Mouse (Mus musculus) erythroblast, embryonic 14.5 days (primary cell): Measurements from ENCODE around the gene Chst15. TPM values are rescaled to one million over a fixed set of nuclear protein-coding genes. Genes with fewer than 3 reads are reported as not detected.

Experiments used
- H3K27me3 ChIP-seq: 2 replicates; pipeline ENCODE4 v1.6.1; 2012; ENCODE audit warnings: inconsistent platforms; ENCODE audit not compliant: control insufficient read depth
- H3K36me3 ChIP-seq: 2 replicates; pipeline ENCODE4 v1.6.1; 2012; ENCODE audit warnings: mild to moderate bottlenecking, inconsistent platforms; ENCODE audit not compliant: control insufficient read depth
- H3K4me1 ChIP-seq: 2 replicates; pipeline ENCODE4 v1.6.1; 2012; ENCODE audit warnings: inconsistent platforms; ENCODE audit not compliant: control insufficient read depth
- H3K4me3 ChIP-seq: replicated peaks from 2 replicates; pipeline ENCODE3; 2012; ENCODE audit warnings: moderate library complexity, mild to moderate bottlenecking, inconsistent platforms
- H3K9me3 ChIP-seq: 2 replicates; pipeline ENCODE4 v1.6.1; 2012; ENCODE audit warnings: low read length, inconsistent platforms, mixed read lengths; ENCODE audit not compliant: control insufficient read depth
- GATA1 ChIP-seq: IDR thresholded peaks from 2 replicates; pipeline ENCODE4 v1.6.1; 2012; ENCODE audit warnings: low read length, inconsistent platforms, mixed read lengths
- TAL1 ChIP-seq: IDR thresholded peaks from 3 replicates; pipeline ENCODE4 v1.6.1; 2012; ENCODE audit warnings: low read length, inconsistent platforms, mixed read lengths
- polyA plus RNA-seq: library from polyadenylated mRNA; stranded (reverse); fragments of >175 nt; gene quantifications from 2 replicates; pipeline ENCODE4 v1.2.3, GENCODE M21; 2012

Chst15 gene
- polyA plus RNA-seq, 1 experiment, result 0.05 TPM

- no peaks in the 10 kb centered on the region for H3K36me3 ChIP-seq
- H3K27me3 ChIP-seq, result no peaks in the 10 kb centered on the region
- no peaks in the 10 kb centered on the region for H3K4me1 ChIP-seq
- no peaks in the 10 kb centered on the region for H3K9me3 ChIP-seq
- TF ChIP-seq GATA1 (no peak), TAL1 (no peak)
- H3K4me3 ChIP-seq, result no peak overlapping the region
Observed at GRCm38 (mm10) chr7:132276287-132276686, 40.7 kb downstream of the Chst15 start.

GRCm38 (mm10) chr7:132273741-132274513, 43.1 kb downstream of the Chst15 start:
- Histone ChIP-seq H3K27me3 (no peaks in the 10 kb centered on the region), H3K9me3 (no peaks in the 10 kb centered on the region), H3K4me3 (no peak overlapping the region), H3K4me1 (no peaks in the 10 kb centered on the region), H3K36me3 (no peaks in the 10 kb centered on the region)
- TF ChIP-seq GATA1 (no peak), TAL1 (no peak)

GRCm38 (mm10) chr7:132272984-132273383, 44.0 kb downstream of the Chst15 start:
- TF ChIP-seq TAL1, result no peak

GRCm38 (mm10) chr7:132270364-132270763, 46.7 kb downstream of the Chst15 start:
- no peaks in the 10 kb centered on the region for H3K4me1 ChIP-seq
- H3K4me3 ChIP-seq, result no peak overlapping the region
- TF ChIP-seq TAL1 (no peak), GATA1 (no peak)
- H3K27me3 ChIP-seq, result no peaks in the 10 kb centered on the region
- H3K36me3 ChIP-seq, result no peaks in the 10 kb centered on the region
- H3K9me3 ChIP-seq, result no peaks in the 10 kb centered on the region

More at GRCm38 (mm10) chr7:132272984-132273383, 44.0 kb downstream of the Chst15 start:
- H3K36me3 ChIP-seq, result no peaks in the 10 kb centered on the region
- H3K4me3 ChIP-seq, result no peak overlapping the region
- H3K27me3 ChIP-seq, result no peaks in the 10 kb centered on the region
- no peaks in the 10 kb centered on the region for H3K9me3 ChIP-seq
- H3K4me1 ChIP-seq, result no peaks in the 10 kb centered on the region

- Histone ChIP-seq H3K27me3 (no peaks in the 10 kb centered on the region), H3K36me3 (no peaks in the 10 kb centered on the region), H3K4me1 (peaks cover 1% of the 10 kb centered on the region), H3K4me3 (no peak overlapping the region), H3K9me3 (no peaks in the 10 kb centered on the region)
- no peak for TF ChIP-seq GATA1
Observed at GRCm38 (mm10) chr7:132269661-132270060, 47.4 kb downstream of the Chst15 start.

- Histone ChIP-seq H3K36me3 (no peaks in the 10 kb centered on the region), H3K4me1 (peaks cover 18% of the 10 kb centered on the region), H3K27me3 (no peaks in the 10 kb centered on the region), H3K4me3 (no peak overlapping the region), H3K9me3 (no peaks in the 10 kb centered on the region)
- TF ChIP-seq GATA1 (no peak), TAL1 (no peak)
Observed at GRCm38 (mm10) chr7:132267721-132268498, 49.1 kb downstream of the Chst15 start.

- Histone ChIP-seq H3K4me1 (peaks cover 47% of the 10 kb centered on the region), H3K4me3 (no peak overlapping the region), H3K36me3 (peaks cover 7% of the 10 kb centered on the region), H3K27me3 (no peaks in the 10 kb centered on the region), H3K9me3 (no peaks in the 10 kb centered on the region)
- TF ChIP-seq GATA1 (no peak), TAL1 (no peak)
Observed at GRCm38 (mm10) chr7:132264763-132265162, 52.3 kb downstream of the Chst15 start.

GRCm38 (mm10) chr7:132263186-132263585, 53.8 kb downstream of the Chst15 start:
- H3K27me3 ChIP-seq, result no peaks in the 10 kb centered on the region
- H3K4me3 ChIP-seq, result no peak overlapping the region
- H3K36me3 ChIP-seq, result peaks cover 7% of the 10 kb centered on the region
- H3K9me3 ChIP-seq, result no peaks in the 10 kb centered on the region
- no peak for TF ChIP-seq GATA1
- no peak for TF ChIP-seq TAL1
- H3K4me1 ChIP-seq, result peaks cover 55% of the 10 kb centered on the region

- TF ChIP-seq GATA1 (no peak), TAL1 (no peak)
- H3K9me3 ChIP-seq, result no peaks in the 10 kb centered on the region
- peak overlapping the region; percentile 57 for H3K4me3 ChIP-seq
- no peaks in the 10 kb centered on the region for H3K27me3 ChIP-seq
- peaks cover 7% of the 10 kb centered on the region for H3K36me3 ChIP-seq
- H3K4me1 ChIP-seq, result peaks cover 55% of the 10 kb centered on the region
Observed at GRCm38 (mm10) chr7:132262696-132263095, 54.3 kb downstream of the Chst15 start.
